Mouse (Mus musculus) midbrain, postnatal 0 days (tissue): ENCODE measurements around the gene Cysltr2. TPM values are rescaled to one million over a fixed set of nuclear protein-coding genes. Genes with fewer than 3 reads are reported as not detected.

Experiments used
- ATAC-seq: fragments of 200-750 bp; cut with Nextera tagmentation; 2 replicates; pipeline ENCODE4 v1.8.0; 2017; ENCODE audit warnings: moderate number of reproducible peaks, mild to moderate bottlenecking, moderate TSS enrichment, moderate library complexity; ENCODE audit not compliant: low FRiP score
- DNase-seq: peaks from one replicate; pipeline ENCODE4 v3.0.0-alpha.2; 2015; ENCODE audit warnings: low spot score
- H3K27ac ChIP-seq: fragments of 300-500 bp; sonication (generic); 2 replicates; pipeline ENCODE4 v1.5.1; 2014; ENCODE audit warnings: low read depth, mild to moderate bottlenecking, low read length, mixed read lengths
- H3K27me3 ChIP-seq: fragments of 300-500 bp; sonication (generic); 2 replicates; pipeline ENCODE4 v1.6.1; 2014; ENCODE audit warnings: low read length, control low read depth, mixed read lengths; ENCODE audit not compliant: insufficient read depth
- H3K36me3 ChIP-seq: fragments of 300-500 bp; sonication (generic); 2 replicates; pipeline ENCODE4 v1.6.1; 2014; ENCODE audit warnings: low read length, control low read depth, mixed read lengths; ENCODE audit not compliant: insufficient read depth
- H3K4me1 ChIP-seq: fragments of 300-500 bp; sonication (generic); 2 replicates; pipeline ENCODE4 v1.6.1; 2014; ENCODE audit warnings: mild to moderate bottlenecking, control low read depth, antibody characterized with exemption, low read length, mixed read lengths; ENCODE audit not compliant: insufficient read depth
- H3K4me2 ChIP-seq: fragments of 300-500 bp; sonication (generic); 2 replicates; pipeline ENCODE4 v1.6.1; 2014; ENCODE audit warnings: low read depth, mild to moderate bottlenecking, low read length, mixed read lengths; ENCODE audit not compliant: poor library complexity, severe bottlenecking
- H3K4me3 ChIP-seq: fragments of 300-500 bp; sonication (generic); 2 replicates; pipeline ENCODE4 v1.5.1; 2014; ENCODE audit warnings: low read depth, mild to moderate bottlenecking, low read length, moderate library complexity
- H3K9ac ChIP-seq: fragments of 300-500 bp; sonication (generic); replicated peaks from 2 replicates; pipeline ENCODE4 v1.6.1; 2014; ENCODE audit warnings: mild to moderate bottlenecking, low read length, moderate library complexity, mixed read lengths; ENCODE audit not compliant: poor library complexity, severe bottlenecking
- H3K9me3 ChIP-seq: fragments of 300-500 bp; sonication (generic); 2 replicates; pipeline ENCODE4 v1.6.1; 2016; ENCODE audit warnings: low read length, control low read depth
- CTCF ChIP-seq: IDR thresholded peaks from 2 replicates; pipeline ENCODE4 v1.5.1; 2016; ENCODE audit warnings: antibody characterized with exemption, mild to moderate bottlenecking
- WGBS: fragments of 180-500 bp; shearing (Covaris S2); extraction: QIAGEN DNeasy Blood & Tissue Kit; methylation state at CpG from one replicate; pipeline ENCODE4 v1.1.7; 2014; 5-methylcytosine and 5-hydroxymethylcytosine counted together
- polyA plus RNA-seq: library from polyadenylated mRNA; unstranded; fragments of >200 nt; fragmentation: Nextera tagmentation; extraction: Ambion mirVana; gene quantifications from 2 replicates; pipeline ENCODE4 v1.2.1, GENCODE M21; 2015
- total RNA-seq: library from RNA; depleted of rRNA; stranded (reverse); fragments of >200 nt; gene quantifications from 2 replicates; pipeline ENCODE4 v1.2.3, GENCODE M21; 2014

Gene Cysltr2
- total and polyA plus RNA-seq, 2 experiments from 2014 or later = 0.30 TPM; not detected in 1

- no peak overlapping the region for H3K9ac ChIP-seq
- 70% methylated on average over 9 of the region's 9 CpGs for WGBS
- DNase-seq (no peak), ATAC-seq (no peak)
- H3K4me2 ChIP-seq = no peak overlapping the region
- H3K4me1 ChIP-seq = no peaks in the 10 kb centered on the region
- H3K27me3 ChIP-seq = no peaks in the 10 kb centered on the region
- H3K4me3 ChIP-seq = no peak overlapping the region
- H3K27ac ChIP-seq = no peak overlapping the region
- no peak for TF ChIP-seq CTCF
- H3K36me3 ChIP-seq = no peaks in the 10 kb centered on the region
- H3K9me3 ChIP-seq = no peaks in the 10 kb centered on the region
Measured at GRCm38 (mm10) chr14:73013723-73014544, 35.0 kb downstream of the Cysltr2 start.

DNA sequence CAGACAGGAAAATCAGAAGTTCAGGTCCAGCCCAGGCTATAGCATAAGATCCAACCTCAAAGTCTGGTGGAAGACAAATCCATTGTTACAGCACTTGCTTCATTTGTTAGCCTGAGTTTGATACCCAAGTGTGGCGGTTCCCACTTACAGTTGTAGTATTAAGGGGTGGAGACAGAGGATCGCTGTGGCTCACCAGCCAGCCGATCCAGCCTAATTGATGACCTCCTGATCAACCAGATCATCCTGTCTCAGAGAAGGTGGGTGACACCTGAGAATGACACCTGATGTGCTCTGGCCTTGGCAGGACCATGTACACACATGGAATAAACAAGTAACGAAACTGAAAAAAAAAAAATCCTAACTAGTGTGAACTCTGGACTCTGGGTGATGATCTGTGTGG lies 47.1 kb downstream of the Cysltr2 start:
- H3K9ac ChIP-seq = no peak overlapping the region
- DNase-seq (no peak), ATAC-seq (no peak)
- no peaks in the 10 kb centered on the region for H3K27me3 ChIP-seq
- H3K27ac ChIP-seq = no peak overlapping the region
- no peak for TF ChIP-seq CTCF
- H3K9me3 ChIP-seq = no peaks in the 10 kb centered on the region
- H3K36me3 ChIP-seq = no peaks in the 10 kb centered on the region
- WGBS = 94% methylated on average over 4 of the region's 4 CpGs
- H3K4me1 ChIP-seq = no peaks in the 10 kb centered on the region
- H3K4me3 ChIP-seq = no peak overlapping the region
- no peak overlapping the region for H3K4me2 ChIP-seq

- peak; percentile 78 for TF ChIP-seq CTCF
- H3K9ac ChIP-seq = no peak overlapping the region
- no peaks in the 10 kb centered on the region for H3K36me3 ChIP-seq
- WGBS = 45% methylated on average over 10 of the region's 10 CpGs
- no peak overlapping the region for H3K27ac ChIP-seq
- no peaks in the 10 kb centered on the region for H3K4me1 ChIP-seq
- no peak overlapping the region for H3K4me3 ChIP-seq
- ATAC-seq (no peak), DNase-seq (peak; percentile 81)
- no peak overlapping the region for H3K4me2 ChIP-seq
- H3K9me3 ChIP-seq = no peaks in the 10 kb centered on the region
- H3K27me3 ChIP-seq = no peaks in the 10 kb centered on the region
Measured at GRCm38 (mm10) chr14:73000325-73000724, 48.6 kb downstream of the Cysltr2 start.

- peak; percentile 53 for DNase-seq
- H3K4me3 ChIP-seq = no peak overlapping the region
- ATAC-seq = no peak
Measured at GRCm38 (mm10) chr14:72998111-72998510, 50.8 kb downstream of the Cysltr2 start.

GRCm38 (mm10) chr14:72986044-72986443 lies 62.9 kb downstream of the Cysltr2 start:
- DNase-seq (no peak), ATAC-seq (no peak)
- H3K4me1 ChIP-seq = no peaks in the 10 kb centered on the region
- no peak overlapping the region for H3K4me2 ChIP-seq
- H3K4me3 ChIP-seq = no peak overlapping the region
- H3K36me3 ChIP-seq = no peaks in the 10 kb centered on the region
- no peak overlapping the region for H3K9ac ChIP-seq
- H3K27me3 ChIP-seq = no peaks in the 10 kb centered on the region
- TF ChIP-seq CTCF = no peak
- H3K27ac ChIP-seq = no peak overlapping the region
- no peaks in the 10 kb centered on the region for H3K9me3 ChIP-seq
- WGBS = 88% methylated on average over 2 of the region's 2 CpGs

More at GRCm38 (mm10) chr14:72998111-72998510, 50.8 kb downstream of the Cysltr2 start:
- Histone ChIP-seq H3K27ac (no peak overlapping the region), H3K4me1 (no peaks in the 10 kb centered on the region), H3K9me3 (no peaks in the 10 kb centered on the region), H3K36me3 (no peaks in the 10 kb centered on the region), H3K4me2 (no peak overlapping the region), H3K9ac (no peak overlapping the region), H3K27me3 (no peaks in the 10 kb centered on the region)
- TF ChIP-seq CTCF = no peak
- 23% methylated on average over 6 of the region's 6 CpGs for WGBS

- Histone ChIP-seq H3K4me3 (no peak overlapping the region), H3K9me3 (no peaks in the 10 kb centered on the region), H3K36me3 (no peaks in the 10 kb centered on the region), H3K27me3 (no peaks in the 10 kb centered on the region), H3K4me1 (no peaks in the 10 kb centered on the region), H3K27ac (no peak overlapping the region), H3K4me2 (no peak overlapping the region), H3K9ac (no peak overlapping the region)
- DNase-seq = no peak
- no peak for ATAC-seq
- WGBS = 94% methylated on average over 5 of the region's 5 CpGs
- TF ChIP-seq CTCF = no peak
Measured at GRCm38 (mm10) chr14:72985113-72985512, 63.8 kb downstream of the Cysltr2 start.
